Mouse (Mus musculus): ENCODE measurements at regions not wholly inside any gene's neighbourhood (a gene's known extent, or its start where the extent isn't known, plus 50 kb on each side); places are given as distances from the start of the nearest gene placed in this dataset.

GRCm38 (mm10) chr4:58728641-58729040, 58.9 kb downstream of the Olfr267 start:
- DNase-seq (ENCODE audit: low spot score in 2 of 2), result no peak

- DNase-seq (ENCODE audit: low spot score in 2 of 2), result no peak
Observed at GRCm38 (mm10) chr4:58726424-58726823, 61.1 kb downstream of the Olfr267 start.

GRCm38 (mm10) chr4:58722772-58723171, 64.7 kb downstream of the Olfr267 start:
- no peak for DNase-seq (ENCODE audit: low spot score in 2 of 2)

GRCm38 (mm10) chr4:58720682-58721081, 66.8 kb downstream of the Olfr267 start:
- DNase-seq (ENCODE audit: low spot score in 2 of 2), result no peak

- no peak for DNase-seq (ENCODE audit: low spot score in 2 of 2)
Observed at GRCm38 (mm10) chr4:58716426-58716825, 71.1 kb downstream of the Olfr267 start.

GRCm38 (mm10) chr4:58715846-58716245, 71.7 kb downstream of the Olfr267 start:
- DNase-seq (ENCODE audit: low spot score in 2 of 2), result no peak

- DNase-seq (ENCODE audit: low spot score in 2 of 2), result no peak
Observed at GRCm38 (mm10) chr4:58714221-58714620, 73.3 kb downstream of the Olfr267 start.

GRCm38 (mm10) chr4:58712875-58713274, 74.6 kb downstream of the Olfr267 start:
- DNase-seq (ENCODE audit: low spot score in 2 of 2), result no peak

- DNase-seq (ENCODE audit: low spot score in 2 of 2), result no peak
Observed at GRCm38 (mm10) chr4:58712166-58712565, 75.3 kb downstream of the Olfr267 start.

GRCm38 (mm10) chr4:58699236-58699798, 88.2 kb downstream of the Olfr267 start:
- DNase-seq (ENCODE audit: low spot score in 2 of 2), result no peak

- no peak for DNase-seq (ENCODE audit: low spot score in 2 of 2)
Observed at GRCm38 (mm10) chr4:58698828-58699227, 88.7 kb downstream of the Olfr267 start.

GRCm38 (mm10) chr4:58696684-58697083, 90.8 kb downstream of the Olfr267 start:
- DNase-seq (ENCODE audit: low spot score in 2 of 2), result no peak

GRCm38 (mm10) chr4:58695281-58695680, 92.2 kb downstream of the Olfr267 start:
- no peak for DNase-seq (ENCODE audit: low spot score in 2 of 2)

- DNase-seq (ENCODE audit: low spot score in 2 of 2), result no peak
Observed at GRCm38 (mm10) chr4:58693018-58693417, 94.5 kb downstream of the Olfr267 start.

- DNase-seq (ENCODE audit: low spot score in 2 of 2), result no peak
Observed at GRCm38 (mm10) chr4:58681926-58682325, 105.6 kb downstream of the Olfr267 start.

GRCm38 (mm10) chr4:58677701-58678385, 109.7 kb downstream of the Olfr267 start:
- no peak for DNase-seq (ENCODE audit: low spot score in 2 of 2)

GRCm38 (mm10) chr4:58671406-58672035, 116.0 kb downstream of the Olfr267 start:
- DNase-seq (ENCODE audit: low spot score in 2 of 2), result no peak

GRCm38 (mm10) chr4:58670906-58671250, 116.6 kb downstream of the Olfr267 start:
- no peak for DNase-seq (ENCODE audit: low spot score in 2 of 2)

GRCm38 (mm10) chr4:58670107-58670905, 116.6 kb upstream of the Lpar1 start:
- DNase-seq (ENCODE audit: low spot score in 2 of 2), result no peak

GRCm38 (mm10) chr4:58668368-58669153, 114.9 kb upstream of the Lpar1 start:
- DNase-seq (ENCODE audit: low spot score in 2 of 2), result no peak

- DNase-seq (ENCODE audit: low spot score in 2 of 2), result no peak
Observed at GRCm38 (mm10) chr4:58663628-58664205, 110.0 kb upstream of the Lpar1 start.

Data from left cerebral cortex, adult 8-10 months (tissue).